Mouse (Mus musculus): ENCODE measurements around the gene Ppil1. TPM values are rescaled to one million over a fixed set of nuclear protein-coding genes. Genes with fewer than 3 reads are reported as not detected.
A peak's percentile ranks its signal among the peaks of the same experiment; 100 is the strongest.

Gene Ppil1
- total and polyA plus RNA-seq, 3 experiments: 28.4 to 33.2 (median 31.1) TPM

GRCm38 (mm10) chr17:29292996-29293395 lies 29.0 kb upstream of the Ppil1 start:
- Histone ChIP-seq H3K4me3 (no peak overlapping the region), H3K4me1 (ENCODE audit: control insufficient read depth, insufficient read depth, low read length) (no peaks in the 10 kb centered on the region), H3K9ac (ENCODE audit: low read depth, low read length) (no peak overlapping the region), H3K27me3 (ENCODE audit: control insufficient read depth, insufficient read depth, low read length) (no peaks in the 10 kb centered on the region), H3K27ac (no peak overlapping the region), H3K79me2 (replicated peaks; ENCODE audit: control insufficient read depth, insufficient read depth, low read length) (no peaks in the 10 kb centered on the region), H3K36me3 (ENCODE audit: control insufficient read depth, insufficient read depth, low read length) (no peaks in the 10 kb centered on the region)
- WGBS: 68% methylated on average over 3 of the region's 3 CpGs
- intact Hi-C loops (cut with DNase I): loop anchor here (5.0 kb wide), 1 partner anchor 79 kb away; no protein-coding TSS in a partner anchor
- DNase-seq: no peak
- no peak for TF ChIP-seq EP300 (IDR thresholded peaks at IDR 0.05; ENCODE audit: insufficient read depth, low read depth, low read length)
- no peak for TF ChIP-seq POLR2A (IDR thresholded peaks at IDR 0.05; ENCODE audit: insufficient read depth, low read depth, low read length)
- TF ChIP-seq CTCF (IDR thresholded peaks at IDR 0.05): no peak

GRCm38 (mm10) chr17:29291793-29292192 lies 27.8 kb upstream of the Ppil1 start:
- 90% methylated on average over 7 of the region's 7 CpGs for WGBS
- no peaks in the 10 kb centered on the region for H3K4me1 ChIP-seq (ENCODE audit: control insufficient read depth, insufficient read depth, low read length)
- TF ChIP-seq CTCF (IDR thresholded peaks at IDR 0.05) (no peak), EP300 (IDR thresholded peaks at IDR 0.05; ENCODE audit: insufficient read depth, low read depth, low read length) (no peak), POLR2A (IDR thresholded peaks at IDR 0.05; ENCODE audit: insufficient read depth, low read depth, low read length) (no peak)
- no peak overlapping the region for H3K9ac ChIP-seq (ENCODE audit: low read depth, low read length)
- no peak overlapping the region for H3K4me3 ChIP-seq
- H3K36me3 ChIP-seq (ENCODE audit: control insufficient read depth, insufficient read depth, low read length): no peaks in the 10 kb centered on the region
- DNase-seq: no peak
- no peaks in the 10 kb centered on the region for H3K27me3 ChIP-seq (ENCODE audit: control insufficient read depth, insufficient read depth, low read length)
- intact Hi-C loops (cut with DNase I): loop anchor here (5.0 kb wide), 1 partner anchor 81 kb away; no protein-coding TSS in a partner anchor
- H3K27ac ChIP-seq: no peak overlapping the region
- H3K79me2 ChIP-seq (replicated peaks; ENCODE audit: control insufficient read depth, insufficient read depth, low read length): no peaks in the 10 kb centered on the region

- Histone ChIP-seq H3K4me3 (no peak overlapping the region), H3K27me3 (ENCODE audit: control insufficient read depth, insufficient read depth, low read length) (no peaks in the 10 kb centered on the region), H3K4me1 (ENCODE audit: control insufficient read depth, insufficient read depth, low read length) (peaks cover 2% of the 10 kb centered on the region; the same call in 1 of the 2 replicates), H3K9ac (ENCODE audit: low read depth, low read length) (no peak overlapping the region), H3K79me2 (replicated peaks; ENCODE audit: control insufficient read depth, insufficient read depth, low read length) (no peaks in the 10 kb centered on the region; the same call in none of the 2 replicates), H3K27ac (no peak overlapping the region), H3K36me3 (ENCODE audit: control insufficient read depth, insufficient read depth, low read length) (no peaks in the 10 kb centered on the region)
- TF ChIP-seq EP300 (IDR thresholded peaks at IDR 0.05; ENCODE audit: insufficient read depth, low read depth, low read length) (no peak), POLR2A (IDR thresholded peaks at IDR 0.05; ENCODE audit: insufficient read depth, low read depth, low read length) (no peak), CTCF (IDR thresholded peaks at IDR 0.05) (no peak)
- intact Hi-C loops (cut with DNase I): no loop called here
- no peak for DNase-seq
- 85% methylated on average over 21 of the region's 21 CpGs for WGBS
Observed at GRCm38 (mm10) chr17:29282216-29282952, 18.4 kb upstream of the Ppil1 start.

- 82% methylated on average over 5 of the region's 5 CpGs for WGBS
Observed at GRCm38 (mm10) chr17:29281541-29281940, 17.6 kb upstream of the Ppil1 start.

GRCm38 (mm10) chr17:29280422-29280821 lies 16.4 kb upstream of the Ppil1 start:
- TF ChIP-seq CTCF (IDR thresholded peaks at IDR 0.05) (no peak), EP300 (IDR thresholded peaks at IDR 0.05; ENCODE audit: insufficient read depth, low read depth, low read length) (no peak), POLR2A (IDR thresholded peaks at IDR 0.05; ENCODE audit: insufficient read depth, low read depth, low read length) (no peak)

More at GRCm38 (mm10) chr17:29281541-29281940, 17.6 kb upstream of the Ppil1 start:
- Histone ChIP-seq H3K36me3 (ENCODE audit: control insufficient read depth, insufficient read depth, low read length) (no peaks in the 10 kb centered on the region), H3K79me2 (replicated peaks; ENCODE audit: control insufficient read depth, insufficient read depth, low read length) (no peaks in the 10 kb centered on the region; the same call in none of the 2 replicates), H3K27ac (no peak overlapping the region), H3K27me3 (ENCODE audit: control insufficient read depth, insufficient read depth, low read length) (no peaks in the 10 kb centered on the region), H3K4me1 (ENCODE audit: control insufficient read depth, insufficient read depth, low read length) (peaks cover 2% of the 10 kb centered on the region; the same call in 1 of the 2 replicates), H3K4me3 (no peak overlapping the region), H3K9ac (ENCODE audit: low read depth, low read length) (no peak overlapping the region)
- intact Hi-C loops (cut with DNase I): no loop called here
- DNase-seq: no peak
- TF ChIP-seq CTCF (IDR thresholded peaks at IDR 0.05): no peak
- no peak for TF ChIP-seq EP300 (IDR thresholded peaks at IDR 0.05; ENCODE audit: insufficient read depth, low read depth, low read length)
- no peak for TF ChIP-seq POLR2A (IDR thresholded peaks at IDR 0.05; ENCODE audit: insufficient read depth, low read depth, low read length)

DNA sequence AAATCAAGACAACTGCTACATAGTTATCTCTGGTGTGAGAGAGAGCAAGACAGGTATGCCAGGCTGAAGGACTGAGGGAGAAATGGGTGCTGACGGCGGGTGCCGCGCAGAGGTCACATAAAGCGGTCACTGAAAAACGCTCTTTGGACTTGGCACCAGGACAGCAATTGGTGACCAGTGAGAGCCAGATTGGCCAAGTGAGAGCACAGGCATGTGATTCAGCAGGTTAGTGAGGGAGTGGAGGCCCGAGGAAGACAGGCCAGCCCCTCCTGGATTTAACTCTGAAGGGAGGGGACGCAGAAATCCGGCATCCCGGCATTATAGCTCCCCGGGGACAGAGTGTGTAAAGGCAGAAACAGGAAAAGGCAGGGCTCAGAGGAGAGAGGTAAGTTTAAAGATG lies 9.9 kb upstream of the Ppil1 start:
- peaks cover 7% of the 10 kb centered on the region for H3K4me1 ChIP-seq (ENCODE audit: control insufficient read depth, insufficient read depth, low read length)
- H3K36me3 ChIP-seq (ENCODE audit: control insufficient read depth, insufficient read depth, low read length): no peaks in the 10 kb centered on the region; the same call in 1 of the 2 replicates
- WGBS: 16% methylated on average over 11 of the region's 11 CpGs
- DNase-seq: peak; percentile 58 to 77
- TF ChIP-seq CTCF (IDR thresholded peaks at IDR 0.05) (no peak), EP300 (IDR thresholded peaks at IDR 0.05; ENCODE audit: insufficient read depth, low read depth, low read length) (0 out of 2 replicates have a peak, but pooled peaks have one; percentile 16), POLR2A (IDR thresholded peaks at IDR 0.05; ENCODE audit: insufficient read depth, low read depth, low read length) (no peak)
- H3K79me2 ChIP-seq (replicated peaks; ENCODE audit: control insufficient read depth, insufficient read depth, low read length): no peaks in the 10 kb centered on the region
- intact Hi-C loops (cut with DNase I): no loop called here
- H3K27ac ChIP-seq: peak overlapping the region; percentile 79
- H3K27me3 ChIP-seq (ENCODE audit: control insufficient read depth, insufficient read depth, low read length): no peaks in the 10 kb centered on the region
- peak overlapping the region; percentile 3; the same call in 1 of the 2 replicates for H3K9ac ChIP-seq (ENCODE audit: low read depth, low read length)
- peak overlapping the region; percentile 17; the same call in 1 of the 2 replicates for H3K4me3 ChIP-seq

More at GRCm38 (mm10) chr17:29280422-29280821, 16.4 kb upstream of the Ppil1 start:
- intact Hi-C loops (cut with DNase I): no loop called here
- Histone ChIP-seq H3K27me3 (ENCODE audit: control insufficient read depth, insufficient read depth, low read length) (no peaks in the 10 kb centered on the region), H3K4me1 (ENCODE audit: control insufficient read depth, insufficient read depth, low read length) (peaks cover 2% of the 10 kb centered on the region; the same call in 1 of the 2 replicates), H3K4me3 (no peak overlapping the region), H3K27ac (no peak overlapping the region), H3K79me2 (replicated peaks; ENCODE audit: control insufficient read depth, insufficient read depth, low read length) (no peaks in the 10 kb centered on the region; the same call in 1 of the 2 replicates), H3K36me3 (ENCODE audit: control insufficient read depth, insufficient read depth, low read length) (no peaks in the 10 kb centered on the region; the same call in 1 of the 2 replicates), H3K9ac (ENCODE audit: low read depth, low read length) (no peak overlapping the region)
- WGBS: 97% methylated on average over 5 of the region's 5 CpGs
- DNase-seq: no peak
